Mouse (Mus musculus) G1E (cell line): ENCODE results near the gene Ift172.

ENCODE experiments used
- CTCF ChIP-seq: IDR thresholded peaks from 2 replicates; pipeline ENCODE4 v1.5.1; 2012; ENCODE audit warnings: low read depth, low read length, inconsistent platforms, mixed read lengths
- GATA1 ChIP-seq: IDR thresholded peaks from 2 replicates; pipeline ENCODE4 v1.6.1; 2012; ENCODE audit warnings: borderline replicate concordance, low read length, inconsistent platforms, mixed read lengths
- GATA2 ChIP-seq: IDR thresholded peaks from 2 replicates; pipeline ENCODE4 v1.6.1; 2012; ENCODE audit warnings: low read depth, low read length, inconsistent platforms, borderline replicate concordance

DNA sequence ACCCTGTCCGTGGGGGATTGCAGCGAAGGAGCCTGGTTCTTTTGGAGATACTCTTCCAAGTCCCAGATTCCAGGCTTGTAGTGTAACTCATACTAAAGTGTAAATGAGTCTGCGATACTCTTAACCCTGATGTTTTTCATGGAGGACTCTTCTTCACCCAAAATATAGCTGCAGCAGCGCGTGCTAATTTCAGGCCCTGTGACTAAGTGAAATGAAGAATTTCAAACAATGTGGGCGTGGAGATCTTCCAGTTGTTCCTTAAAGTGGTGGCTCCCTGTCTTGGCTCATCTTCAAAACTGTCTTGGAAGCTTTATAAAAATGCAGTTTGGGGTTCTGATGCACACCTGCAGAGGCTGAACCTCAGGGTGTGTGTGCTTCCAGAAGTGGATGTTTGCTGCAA, 12.2 kb upstream of the Ift172 start:
- no peak for TF ChIP-seq CTCF
- TF ChIP-seq GATA1 = no peak
- no peak for TF ChIP-seq GATA2
